Mouse (Mus musculus): ENCODE results near the gene Irak1bp1. TPM values are rescaled to one million over a fixed set of nuclear protein-coding genes. Genes with fewer than 3 reads are reported as not detected.

Irak1bp1 gene
- polyA plus RNA-seq, 1 experiment = 5.6 TPM

DNA sequence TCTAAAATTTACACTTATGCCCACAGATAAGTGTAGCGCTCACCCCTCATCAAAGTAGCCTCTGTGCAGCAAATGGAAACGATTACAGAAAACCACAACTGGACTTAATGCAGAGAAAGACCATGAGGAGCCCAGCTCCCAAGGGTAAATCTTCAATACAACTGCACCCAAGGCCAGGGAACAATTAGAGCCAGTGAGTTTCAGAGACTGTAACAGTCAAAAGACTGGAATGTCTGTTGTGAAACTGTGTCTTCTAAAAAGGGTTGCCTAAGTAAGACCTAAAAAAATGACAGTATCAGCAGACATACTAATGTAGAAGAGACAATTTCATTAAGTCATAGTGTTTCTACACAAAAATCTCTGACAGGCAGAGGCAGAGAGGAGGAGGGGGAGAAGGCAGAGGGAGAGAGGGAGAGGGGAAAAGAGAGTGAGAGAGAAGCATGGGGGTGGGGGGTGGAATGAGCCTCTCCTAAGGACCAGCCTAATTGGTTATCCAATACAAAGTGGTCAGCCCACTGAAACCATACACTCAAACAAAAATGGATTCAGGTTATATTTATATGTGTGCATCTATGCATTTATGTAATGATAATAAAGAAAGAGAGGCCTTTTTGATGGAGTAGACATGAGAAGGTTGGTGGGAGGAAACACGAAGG lies 32.6 kb downstream of the Irak1bp1 start:
- Histone ChIP-seq H3K27me3 (ENCODE audit: control insufficient read depth, insufficient read depth, low read length) (no peaks in the 10 kb centered on the region), H3K27ac (ENCODE audit: control insufficient read depth, insufficient read depth, low read length) (no peak overlapping the region), H3K36me3 (ENCODE audit: control insufficient read depth, insufficient read depth, low read length) (no peaks in the 10 kb centered on the region), H3K4me3 (ENCODE audit: control insufficient read depth, insufficient read depth, low read length) (no peak overlapping the region), H3K4me1 (replicated peaks; ENCODE audit: control insufficient read depth, insufficient read depth, low read length) (no peaks in the 10 kb centered on the region)
- 88% methylated on average over 3 of the region's 3 CpGs for WGBS
- no peak for DNase-seq
- no peak for TF ChIP-seq POLR2A (IDR thresholded peaks at IDR 0.05; ENCODE audit: control insufficient read depth, extremely low read depth, insufficient read depth, low read length, poor library complexity)
- no peak for TF ChIP-seq CTCF (IDR thresholded peaks at IDR 0.05; ENCODE audit: borderline replicate concordance, control insufficient read depth, extremely low read depth, insufficient read depth, low read length, poor library complexity)

DNA sequence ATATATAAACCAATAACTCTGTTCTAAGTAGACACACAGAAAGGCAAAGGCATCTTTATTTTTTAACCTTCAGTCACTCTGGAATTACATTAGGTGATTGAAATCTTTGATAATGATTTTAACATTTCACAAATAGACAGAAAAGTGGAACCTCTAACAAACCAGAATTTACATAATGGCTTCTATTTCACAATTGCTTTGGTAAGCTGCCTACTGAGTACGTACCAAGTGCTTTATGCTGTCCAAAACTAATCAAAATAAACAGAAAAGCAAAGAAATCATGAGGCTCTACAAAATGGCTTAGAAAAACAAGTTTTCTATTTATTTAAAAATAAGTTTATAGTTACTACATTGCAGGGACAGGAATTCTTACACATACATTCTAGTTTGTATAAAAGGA lies 36.8 kb downstream of the Irak1bp1 start:
- peaks cover 15% of the 10 kb centered on the region for H3K36me3 ChIP-seq (ENCODE audit: control insufficient read depth, insufficient read depth, low read length)
- H3K27me3 ChIP-seq (ENCODE audit: control insufficient read depth, insufficient read depth, low read length) = no peaks in the 10 kb centered on the region
- WGBS = 100% methylated on average over 1 of the region's 1 CpGs
- H3K4me3 ChIP-seq (ENCODE audit: control insufficient read depth, insufficient read depth, low read length) = no peak overlapping the region
- no peak for DNase-seq
- no peak for TF ChIP-seq CTCF (IDR thresholded peaks at IDR 0.05; ENCODE audit: borderline replicate concordance, control insufficient read depth, extremely low read depth, insufficient read depth, low read length, poor library complexity)
- no peak for TF ChIP-seq POLR2A (IDR thresholded peaks at IDR 0.05; ENCODE audit: control insufficient read depth, extremely low read depth, insufficient read depth, low read length, poor library complexity)
- H3K27ac ChIP-seq (ENCODE audit: control insufficient read depth, insufficient read depth, low read length) = no peak overlapping the region
- no peaks in the 10 kb centered on the region for H3K4me1 ChIP-seq (replicated peaks; ENCODE audit: control insufficient read depth, insufficient read depth, low read length)

- no peak overlapping the region for H3K4me3 ChIP-seq (ENCODE audit: control insufficient read depth, insufficient read depth, low read length)
- no peaks in the 10 kb centered on the region for H3K4me1 ChIP-seq (replicated peaks; ENCODE audit: control insufficient read depth, insufficient read depth, low read length)
- peaks cover 24% of the 10 kb centered on the region for H3K36me3 ChIP-seq (ENCODE audit: control insufficient read depth, insufficient read depth, low read length)
- DNase-seq = no peak
- WGBS = 97% methylated on average over 3 of the region's 3 CpGs
- no peak overlapping the region for H3K27ac ChIP-seq (ENCODE audit: control insufficient read depth, insufficient read depth, low read length)
- TF ChIP-seq POLR2A (IDR thresholded peaks at IDR 0.05; ENCODE audit: control insufficient read depth, extremely low read depth, insufficient read depth, low read length, poor library complexity) (no peak), CTCF (IDR thresholded peaks at IDR 0.05; ENCODE audit: borderline replicate concordance, control insufficient read depth, extremely low read depth, insufficient read depth, low read length, poor library complexity) (no peak)
- H3K27me3 ChIP-seq (ENCODE audit: control insufficient read depth, insufficient read depth, low read length) = no peaks in the 10 kb centered on the region
Observed at GRCm38 (mm10) chr9:82867698-82868097, 38.4 kb downstream of the Irak1bp1 start.

- WGBS = 98% methylated on average over 1 of the region's 1 CpGs
- H3K36me3 ChIP-seq (ENCODE audit: control insufficient read depth, insufficient read depth, low read length) = peaks cover 67% of the 10 kb centered on the region
- no peak for DNase-seq
- H3K27me3 ChIP-seq (ENCODE audit: control insufficient read depth, insufficient read depth, low read length) = no peaks in the 10 kb centered on the region
- no peak overlapping the region for H3K4me3 ChIP-seq (ENCODE audit: control insufficient read depth, insufficient read depth, low read length)
- TF ChIP-seq POLR2A (IDR thresholded peaks at IDR 0.05; ENCODE audit: control insufficient read depth, extremely low read depth, insufficient read depth, low read length, poor library complexity) (no peak), CTCF (IDR thresholded peaks at IDR 0.05; ENCODE audit: borderline replicate concordance, control insufficient read depth, extremely low read depth, insufficient read depth, low read length, poor library complexity) (no peak)
- no peaks in the 10 kb centered on the region for H3K4me1 ChIP-seq (replicated peaks; ENCODE audit: control insufficient read depth, insufficient read depth, low read length)
- H3K27ac ChIP-seq (ENCODE audit: control insufficient read depth, insufficient read depth, low read length) = no peak overlapping the region
Observed at GRCm38 (mm10) chr9:82877078-82877477, 47.7 kb downstream of the Irak1bp1 start.

- Histone ChIP-seq H3K4me1 (replicated peaks; ENCODE audit: control insufficient read depth, insufficient read depth, low read length) (no peaks in the 10 kb centered on the region), H3K4me3 (ENCODE audit: control insufficient read depth, insufficient read depth, low read length) (no peak overlapping the region), H3K36me3 (ENCODE audit: control insufficient read depth, insufficient read depth, low read length) (peaks cover 62% of the 10 kb centered on the region), H3K27me3 (ENCODE audit: control insufficient read depth, insufficient read depth, low read length) (no peaks in the 10 kb centered on the region), H3K27ac (ENCODE audit: control insufficient read depth, insufficient read depth, low read length) (no peak overlapping the region)
- DNase-seq = peak; percentile 9
- TF ChIP-seq CTCF (IDR thresholded peaks at IDR 0.05; ENCODE audit: borderline replicate concordance, control insufficient read depth, extremely low read depth, insufficient read depth, low read length, poor library complexity) (no peak), POLR2A (IDR thresholded peaks at IDR 0.05; ENCODE audit: control insufficient read depth, extremely low read depth, insufficient read depth, low read length, poor library complexity) (no peak)
Observed at GRCm38 (mm10) chr9:82884177-82884576, 54.8 kb downstream of the Irak1bp1 start.

DNA sequence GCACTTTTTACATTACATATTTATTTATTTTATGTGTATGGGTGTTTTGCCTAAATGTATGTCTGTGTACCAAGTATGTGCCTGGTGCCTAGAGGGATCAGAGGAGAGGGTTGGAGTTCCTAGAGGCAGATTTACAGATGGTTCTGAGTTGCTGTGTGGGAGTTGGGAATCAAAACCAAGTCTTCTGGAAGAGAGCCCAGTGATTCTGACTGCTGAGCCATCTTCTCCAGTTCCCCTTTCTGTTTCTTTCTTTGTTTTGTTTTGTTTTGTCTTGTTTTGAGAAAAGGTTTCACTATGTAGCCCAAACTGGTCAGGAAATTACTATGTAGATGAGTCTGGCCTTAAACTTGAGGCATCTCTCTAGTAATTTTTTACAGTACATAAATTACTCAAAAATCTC lies 59.3 kb downstream of the Irak1bp1 start:
- TF ChIP-seq POLR2A (IDR thresholded peaks at IDR 0.05; ENCODE audit: control insufficient read depth, extremely low read depth, insufficient read depth, low read length, poor library complexity) (no peak), CTCF (IDR thresholded peaks at IDR 0.05; ENCODE audit: borderline replicate concordance, control insufficient read depth, extremely low read depth, insufficient read depth, low read length, poor library complexity) (no peak)
- Histone ChIP-seq H3K4me3 (ENCODE audit: control insufficient read depth, insufficient read depth, low read length) (no peak overlapping the region), H3K27ac (ENCODE audit: control insufficient read depth, insufficient read depth, low read length) (no peak overlapping the region), H3K27me3 (ENCODE audit: control insufficient read depth, insufficient read depth, low read length) (no peaks in the 10 kb centered on the region), H3K36me3 (ENCODE audit: control insufficient read depth, insufficient read depth, low read length) (peaks cover 63% of the 10 kb centered on the region), H3K4me1 (replicated peaks; ENCODE audit: control insufficient read depth, insufficient read depth, low read length) (no peaks in the 10 kb centered on the region)
- no peak for DNase-seq

Other genes starting within 250 kb of the Irak1bp1 start
- gene Phip, start 146.0 kb downstream of the Irak1bp1 start, polyA plus RNA-seq (2012; rRNA removed) = 9.1 and 11.8 TPM in 2 replicates